Mouse (Mus musculus): ENCODE measurements around the gene Hpn. TPM values are rescaled to one million over a fixed set of nuclear protein-coding genes. Genes with fewer than 3 reads are reported as not detected.

Hpn gene
- polyA plus RNA-seq, 1 experiment from 2014 or later = 27.5 TPM

GRCm38 (mm10) chr7:31109796-31110195 lies 5.3 kb downstream of the Hpn start:
- H3K27me3 ChIP-seq (ENCODE audit: control insufficient read depth, insufficient read depth, low read length) = no peaks in the 10 kb centered on the region
- no peak overlapping the region for H3K27ac ChIP-seq (ENCODE audit: low read depth, low read length)
- no peak for ATAC-seq (ENCODE audit: low FRiP score, low TSS enrichment)
- peaks cover 15% of the 10 kb centered on the region for H3K4me1 ChIP-seq (ENCODE audit: control insufficient read depth, insufficient read depth, low read length)
- no peaks in the 10 kb centered on the region for H3K9me3 ChIP-seq (ENCODE audit: control insufficient read depth, low read length)
- H3K36me3 ChIP-seq (ENCODE audit: control insufficient read depth, insufficient read depth, low read length) = no peaks in the 10 kb centered on the region
- no peak overlapping the region for H3K4me3 ChIP-seq (ENCODE audit: low read length)
- no peak overlapping the region for H3K9ac ChIP-seq (ENCODE audit: low read depth, low read length)
- H3K4me2 ChIP-seq (replicated peaks; ENCODE audit: low read depth, low read length) = no peak overlapping the region
- WGBS = 87% methylated on average over 5 of the region's 5 CpGs

- H3K27ac ChIP-seq (ENCODE audit: low read depth, low read length) = no peak overlapping the region
- H3K9me3 ChIP-seq (ENCODE audit: control insufficient read depth, low read length) = no peaks in the 10 kb centered on the region
- H3K27me3 ChIP-seq (ENCODE audit: control insufficient read depth, insufficient read depth, low read length) = no peaks in the 10 kb centered on the region
- no peaks in the 10 kb centered on the region for H3K36me3 ChIP-seq (ENCODE audit: control insufficient read depth, insufficient read depth, low read length)
- no peak overlapping the region for H3K4me2 ChIP-seq (replicated peaks; ENCODE audit: low read depth, low read length)
- ATAC-seq (ENCODE audit: low FRiP score, low TSS enrichment) = no peak
- H3K4me1 ChIP-seq (ENCODE audit: control insufficient read depth, insufficient read depth, low read length) = peaks cover 15% of the 10 kb centered on the region
- no peak overlapping the region for H3K9ac ChIP-seq (ENCODE audit: low read depth, low read length)
- 49% methylated on average over 7 of the region's 7 CpGs for WGBS
- no peak overlapping the region for H3K4me3 ChIP-seq (ENCODE audit: low read length)
Observed at GRCm38 (mm10) chr7:31109091-31109490, 6.0 kb downstream of the Hpn start.

GRCm38 (mm10) chr7:31107781-31108180 lies 7.3 kb downstream of the Hpn start:
- Histone ChIP-seq H3K4me3 (ENCODE audit: low read length) (no peak overlapping the region), H3K9ac (ENCODE audit: low read depth, low read length) (no peak overlapping the region), H3K4me2 (replicated peaks; ENCODE audit: low read depth, low read length) (no peak overlapping the region), H3K36me3 (ENCODE audit: control insufficient read depth, insufficient read depth, low read length) (no peaks in the 10 kb centered on the region), H3K27me3 (ENCODE audit: control insufficient read depth, insufficient read depth, low read length) (no peaks in the 10 kb centered on the region), H3K27ac (ENCODE audit: low read depth, low read length) (no peak overlapping the region), H3K9me3 (ENCODE audit: control insufficient read depth, low read length) (no peaks in the 10 kb centered on the region), H3K4me1 (ENCODE audit: control insufficient read depth, insufficient read depth, low read length) (peaks cover 15% of the 10 kb centered on the region)
- no peak for ATAC-seq (ENCODE audit: low FRiP score, low TSS enrichment)
- WGBS = 86% methylated on average over 11 of the region's 11 CpGs

GRCm38 (mm10) chr7:31106166-31106565 lies 8.9 kb downstream of the Hpn start:
- H3K4me2 ChIP-seq (replicated peaks; ENCODE audit: low read depth, low read length) = no peak overlapping the region
- H3K27me3 ChIP-seq (ENCODE audit: control insufficient read depth, insufficient read depth, low read length) = no peaks in the 10 kb centered on the region
- no peak overlapping the region for H3K9ac ChIP-seq (ENCODE audit: low read depth, low read length)
- WGBS = 45% methylated on average over 3 of the region's 3 CpGs
- no peak for ATAC-seq (ENCODE audit: low FRiP score, low TSS enrichment)
- H3K36me3 ChIP-seq (ENCODE audit: control insufficient read depth, insufficient read depth, low read length) = no peaks in the 10 kb centered on the region
- H3K9me3 ChIP-seq (ENCODE audit: control insufficient read depth, low read length) = no peaks in the 10 kb centered on the region
- no peak overlapping the region for H3K4me3 ChIP-seq (ENCODE audit: low read length)
- peaks cover 4% of the 10 kb centered on the region; the same call in 1 of the 2 replicates for H3K4me1 ChIP-seq (ENCODE audit: control insufficient read depth, insufficient read depth, low read length)
- no peak overlapping the region for H3K27ac ChIP-seq (ENCODE audit: low read depth, low read length)

- H3K9ac ChIP-seq (ENCODE audit: low read depth, low read length) = no peak overlapping the region
- no peaks in the 10 kb centered on the region for H3K4me1 ChIP-seq (ENCODE audit: control insufficient read depth, insufficient read depth, low read length)
- 49% methylated on average over 15 of the region's 15 CpGs for WGBS
- no peaks in the 10 kb centered on the region for H3K36me3 ChIP-seq (ENCODE audit: control insufficient read depth, insufficient read depth, low read length)
- no peaks in the 10 kb centered on the region for H3K9me3 ChIP-seq (ENCODE audit: control insufficient read depth, low read length)
- no peak overlapping the region for H3K27ac ChIP-seq (ENCODE audit: low read depth, low read length)
- H3K4me3 ChIP-seq (ENCODE audit: low read length) = no peak overlapping the region
- no peaks in the 10 kb centered on the region for H3K27me3 ChIP-seq (ENCODE audit: control insufficient read depth, insufficient read depth, low read length)
- no peak overlapping the region for H3K4me2 ChIP-seq (replicated peaks; ENCODE audit: low read depth, low read length)
- ATAC-seq (ENCODE audit: low FRiP score, low TSS enrichment) = no peak
Observed at GRCm38 (mm10) chr7:31105061-31105768, 9.9 kb downstream of the Hpn start.

- Histone ChIP-seq H3K27me3 (ENCODE audit: control insufficient read depth, insufficient read depth, low read length) (no peaks in the 10 kb centered on the region), H3K9ac (ENCODE audit: low read depth, low read length) (no peak overlapping the region), H3K4me2 (replicated peaks; ENCODE audit: low read depth, low read length) (no peak overlapping the region), H3K27ac (ENCODE audit: low read depth, low read length) (no peak overlapping the region), H3K4me1 (ENCODE audit: control insufficient read depth, insufficient read depth, low read length) (no peaks in the 10 kb centered on the region), H3K36me3 (ENCODE audit: control insufficient read depth, insufficient read depth, low read length) (no peaks in the 10 kb centered on the region), H3K9me3 (ENCODE audit: control insufficient read depth, low read length) (no peaks in the 10 kb centered on the region; the same call in 1 of the 2 replicates), H3K4me3 (ENCODE audit: low read length) (no peak overlapping the region)
- 85% methylated on average over 14 of the region's 14 CpGs for WGBS
- no peak for ATAC-seq (ENCODE audit: low FRiP score, low TSS enrichment)
Observed at GRCm38 (mm10) chr7:31100786-31101185, 14.3 kb downstream of the Hpn start.

GRCm38 (mm10) chr7:31099612-31099982 lies 15.5 kb downstream of the Hpn start:
- H3K27me3 ChIP-seq (ENCODE audit: control insufficient read depth, insufficient read depth, low read length) = no peaks in the 10 kb centered on the region
- ATAC-seq (ENCODE audit: low FRiP score, low TSS enrichment) = no peak
- no peaks in the 10 kb centered on the region; the same call in 1 of the 2 replicates for H3K9me3 ChIP-seq (ENCODE audit: control insufficient read depth, low read length)
- H3K9ac ChIP-seq (ENCODE audit: low read depth, low read length) = no peak overlapping the region
- WGBS = 86% methylated on average over 6 of the region's 6 CpGs
- no peaks in the 10 kb centered on the region for H3K36me3 ChIP-seq (ENCODE audit: control insufficient read depth, insufficient read depth, low read length)
- no peaks in the 10 kb centered on the region for H3K4me1 ChIP-seq (ENCODE audit: control insufficient read depth, insufficient read depth, low read length)
- no peak overlapping the region for H3K4me2 ChIP-seq (replicated peaks; ENCODE audit: low read depth, low read length)
- no peak overlapping the region for H3K4me3 ChIP-seq (ENCODE audit: low read length)
- no peak overlapping the region for H3K27ac ChIP-seq (ENCODE audit: low read depth, low read length)

GRCm38 (mm10) chr7:31098697-31099611 lies 16.1 kb downstream of the Hpn start:
- Histone ChIP-seq H3K27ac (ENCODE audit: low read depth, low read length) (no peak overlapping the region), H3K27me3 (ENCODE audit: control insufficient read depth, insufficient read depth, low read length) (no peaks in the 10 kb centered on the region), H3K36me3 (ENCODE audit: control insufficient read depth, insufficient read depth, low read length) (no peaks in the 10 kb centered on the region), H3K9ac (ENCODE audit: low read depth, low read length) (no peak overlapping the region), H3K9me3 (ENCODE audit: control insufficient read depth, low read length) (no peaks in the 10 kb centered on the region; the same call in 1 of the 2 replicates), H3K4me3 (ENCODE audit: low read length) (no peak overlapping the region), H3K4me1 (ENCODE audit: control insufficient read depth, insufficient read depth, low read length) (no peaks in the 10 kb centered on the region), H3K4me2 (replicated peaks; ENCODE audit: low read depth, low read length) (no peak overlapping the region)
- no peak for ATAC-seq (ENCODE audit: low FRiP score, low TSS enrichment)
- 75% methylated on average over 22 of the region's 22 CpGs for WGBS

Data from kidney, embryonic 14.5 days (tissue).